Mouse (Mus musculus) forebrain, embryonic 14.5 days (tissue): ENCODE data around the gene Mecom. TPM values are rescaled to one million over a fixed set of nuclear protein-coding genes. Genes with fewer than 3 reads are reported as not detected.

Source experiments
- ATAC-seq: fragments of 200-750 bp; cut with Nextera tagmentation; 2 replicates; pipeline ENCODE4 v1.8.0; 2017; ENCODE audit warnings: mild to moderate bottlenecking, moderate library complexity
- DNase-seq: peaks from one replicate; pipeline ENCODE4 v3.0.0-alpha.2; 2015; ENCODE audit warnings: low spot score
- H3K27ac ChIP-seq: fragments of 300-500 bp; sonication (generic); 2 replicates; pipeline ENCODE4 v1.5.1; 2014; ENCODE audit warnings: low read depth, mild to moderate bottlenecking, control low read depth, low read length, moderate library complexity
- H3K27me3 ChIP-seq: fragments of 300-500 bp; sonication (generic); replicated peaks from 2 replicates; pipeline ENCODE4 v1.6.1; 2014; ENCODE audit warnings: low read length, control low read depth, mixed read lengths; ENCODE audit not compliant: control insufficient read depth, insufficient read depth
- H3K36me3 ChIP-seq: fragments of 300-500 bp; sonication (generic); 2 replicates; pipeline ENCODE4 v1.6.1; 2014; ENCODE audit warnings: low read length, control low read depth; ENCODE audit not compliant: control insufficient read depth, insufficient read depth
- H3K4me1 ChIP-seq: fragments of 300-500 bp; sonication (generic); 2 replicates; pipeline ENCODE4 v1.6.1; 2014; ENCODE audit warnings: antibody characterized with exemption, low read length, control low read depth; ENCODE audit not compliant: control insufficient read depth, insufficient read depth
- H3K4me2 ChIP-seq: fragments of 300-500 bp; sonication (generic); 2 replicates; pipeline ENCODE4 v1.6.1; 2014; ENCODE audit warnings: mild to moderate bottlenecking, control low read depth, low read length
- H3K4me3 ChIP-seq: fragments of 300-500 bp; sonication (generic); 2 replicates; pipeline ENCODE4 v1.5.1; 2014; ENCODE audit warnings: low read depth, low read length, control low read depth
- H3K9ac ChIP-seq: fragments of 300-500 bp; sonication (generic); 2 replicates; pipeline ENCODE4 v1.6.1; 2014; ENCODE audit warnings: mild to moderate bottlenecking, low read length, control low read depth, moderate library complexity
- H3K9me3 ChIP-seq: fragments of 300-500 bp; sonication (generic); replicated peaks from 2 replicates; pipeline ENCODE4 v1.6.1; 2016; ENCODE audit warnings: low read length, control low read depth, mixed read lengths; ENCODE audit not compliant: control insufficient read depth
- WGBS: fragments of 180-500 bp; shearing (Covaris S2); extraction: QIAGEN DNeasy Blood & Tissue Kit; methylation state at CpG from one replicate; pipeline ENCODE4 v1.1.7; 2014; 5-methylcytosine and 5-hydroxymethylcytosine counted together
- polyA plus RNA-seq: library from polyadenylated mRNA; unstranded; fragments of >200 nt; fragmentation: Nextera tagmentation; extraction: Ambion mirVana; gene quantifications from 2 replicates; pipeline ENCODE4 v1.2.1, GENCODE M21; 2014

The Mecom gene
- polyA plus RNA-seq, 1 experiment from 2014 or later: 3.2 TPM

- Histone ChIP-seq H3K27me3 (peaks cover 22% of the 10 kb centered on the region; the same call in 1 of the 2 replicates), H3K27ac (no peak overlapping the region), H3K4me1 (peaks cover 4% of the 10 kb centered on the region; the same call in 1 of the 2 replicates), H3K9me3 (no peaks in the 10 kb centered on the region), H3K4me2 (peak overlapping the region; percentile 82), H3K9ac (no peak overlapping the region), H3K4me3 (peak overlapping the region; percentile 38; the same call in 1 of the 2 replicates), H3K36me3 (no peaks in the 10 kb centered on the region)
- DNase-seq (no peak), ATAC-seq (no peak)
- 22% methylated on average over 1 of the region's 1 CpGs for WGBS
These were observed 534.4 kb downstream of the Mecom start for GRCm38 (mm10) chr3:30013416-30013815.

DNA sequence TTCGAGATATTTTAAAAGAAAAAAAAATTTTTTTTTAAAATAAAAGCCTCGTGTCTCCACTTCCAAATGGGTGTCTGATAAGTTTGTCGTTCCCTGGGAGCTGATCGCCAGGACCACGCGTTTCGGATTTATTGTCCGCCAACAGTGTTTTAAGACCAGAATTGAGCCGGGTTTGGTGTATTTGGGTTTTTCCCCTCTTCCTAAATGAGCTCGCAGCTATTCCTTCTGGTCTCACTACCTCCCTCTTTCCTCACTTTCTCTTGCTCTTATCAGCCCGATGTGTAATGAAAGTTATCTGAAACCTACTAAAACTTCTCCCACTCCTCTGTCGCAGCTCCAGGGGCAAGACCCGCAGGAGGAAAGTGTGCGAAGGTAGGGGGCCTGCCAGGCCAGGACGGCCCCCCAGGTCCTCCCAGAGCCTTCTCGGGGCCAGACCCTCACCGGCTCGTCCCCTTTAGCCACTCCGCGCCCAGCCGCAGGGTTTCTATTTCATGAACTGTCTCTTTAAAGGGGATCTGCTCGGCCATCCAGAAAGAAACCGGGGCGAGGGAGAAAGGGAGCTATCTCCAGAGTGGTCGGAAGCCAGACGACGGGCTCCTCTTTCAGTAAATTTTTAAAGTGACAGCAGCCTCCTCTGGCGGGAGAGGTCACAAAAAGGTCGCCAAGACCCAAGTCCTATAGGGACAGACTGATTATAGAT lies 535.0 kb downstream of the Mecom start:
- Histone ChIP-seq H3K36me3 (no peaks in the 10 kb centered on the region), H3K27ac (no peak overlapping the region), H3K4me3 (peak overlapping the region; percentile 38), H3K4me2 (peak overlapping the region; percentile 82), H3K27me3 (peaks cover 22% of the 10 kb centered on the region; the same call in 1 of the 2 replicates), H3K9me3 (no peaks in the 10 kb centered on the region), H3K9ac (peak overlapping the region; percentile 60; the same call in 1 of the 2 replicates), H3K4me1 (peaks cover 4% of the 10 kb centered on the region; the same call in 1 of the 2 replicates)
- DNase-seq (peak; percentile 55), ATAC-seq (peak; percentile 55; the same call in 1 of the 2 replicates)
- under 1% methylated on average over 29 of the region's 29 CpGs for WGBS

DNA sequence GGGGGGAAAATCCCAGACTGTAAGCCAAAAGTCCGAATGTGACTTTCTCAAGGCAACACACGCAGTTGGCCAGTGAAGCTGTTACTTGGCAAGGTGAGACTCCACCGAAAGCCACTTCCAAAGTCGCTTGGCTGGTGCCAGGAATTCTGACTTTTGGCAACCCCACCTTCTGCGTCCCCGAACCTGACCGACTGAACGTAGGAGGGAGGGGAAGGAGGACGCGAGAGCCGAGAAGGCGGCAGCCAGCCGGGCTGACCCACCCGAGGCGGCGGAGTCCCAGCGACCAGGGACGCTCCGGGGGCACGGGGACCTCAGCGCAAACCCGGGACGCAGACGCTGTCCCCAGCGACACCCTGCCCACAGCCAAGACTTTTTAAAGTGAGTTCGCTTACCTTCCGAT lies 535.7 kb downstream of the Mecom start:
- Histone ChIP-seq H3K4me3 (peak overlapping the region; percentile 38), H3K4me1 (peaks cover 4% of the 10 kb centered on the region; the same call in 1 of the 2 replicates), H3K27ac (no peak overlapping the region), H3K27me3 (peaks cover 22% of the 10 kb centered on the region; the same call in 1 of the 2 replicates), H3K9ac (peak overlapping the region; percentile 45), H3K4me2 (peak overlapping the region; percentile 82), H3K36me3 (no peaks in the 10 kb centered on the region), H3K9me3 (no peaks in the 10 kb centered on the region)
- ATAC-seq (no peak), DNase-seq (peak; percentile 26)
- 0% methylated on average over 27 of the region's 27 CpGs for WGBS

DNA sequence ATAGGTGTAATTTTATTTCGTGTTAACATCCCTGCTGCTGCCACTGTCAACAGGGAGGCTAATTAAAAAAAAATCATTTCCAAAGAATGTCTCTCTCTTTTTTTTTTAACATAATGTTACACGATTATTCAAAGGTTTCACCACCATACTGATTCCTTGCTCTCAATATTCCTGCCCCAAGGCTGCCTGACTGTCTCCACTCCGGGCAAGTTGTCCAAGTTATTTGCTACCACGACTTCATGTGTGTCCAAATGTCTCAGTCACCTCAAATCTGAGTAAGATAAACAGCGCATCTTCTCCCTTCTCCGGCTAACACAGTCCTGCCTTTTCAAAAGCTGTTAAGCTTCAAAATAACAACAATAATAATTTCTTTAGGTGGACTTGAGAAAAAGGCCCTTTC lies 536.1 kb downstream of the Mecom start:
- Histone ChIP-seq H3K4me1 (peaks cover 4% of the 10 kb centered on the region; the same call in 1 of the 2 replicates), H3K36me3 (no peaks in the 10 kb centered on the region), H3K27me3 (peaks cover 22% of the 10 kb centered on the region; the same call in 1 of the 2 replicates), H3K4me2 (peak overlapping the region; percentile 82), H3K4me3 (peak overlapping the region; percentile 38; the same call in 1 of the 2 replicates), H3K9me3 (no peaks in the 10 kb centered on the region), H3K9ac (no peak overlapping the region; the same call in 1 of the 2 replicates), H3K27ac (no peak overlapping the region)
- DNase-seq (no peak), ATAC-seq (no peak)
- 6% methylated on average over 6 of the region's 6 CpGs for WGBS

DNA sequence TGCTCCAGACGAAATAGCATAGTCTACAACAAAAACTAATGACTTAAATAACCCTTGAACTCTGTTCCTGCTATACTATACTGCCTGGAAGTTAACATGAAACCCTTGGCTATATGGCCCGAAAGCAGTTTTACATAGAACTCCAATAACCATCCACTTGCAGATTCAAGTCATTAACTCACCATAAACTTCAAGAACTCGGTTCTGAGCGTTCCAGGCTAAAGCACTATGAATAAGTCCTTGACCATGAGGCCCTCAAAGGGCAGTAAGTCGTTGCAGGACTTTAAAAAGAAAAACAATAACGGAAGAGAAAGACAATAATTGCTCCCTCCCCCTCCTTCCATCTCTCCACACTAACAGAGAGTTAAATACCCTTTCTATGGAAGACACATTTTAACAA lies 536.9 kb downstream of the Mecom start:
- WGBS: 28% methylated on average over 6 of the region's 6 CpGs
- no peak for ATAC-seq
- Histone ChIP-seq H3K9me3 (no peaks in the 10 kb centered on the region), H3K4me3 (no peak overlapping the region), H3K4me2 (no peak overlapping the region), H3K9ac (no peak overlapping the region), H3K36me3 (no peaks in the 10 kb centered on the region), H3K4me1 (peaks cover 4% of the 10 kb centered on the region; the same call in 1 of the 2 replicates), H3K27me3 (peaks cover 22% of the 10 kb centered on the region; the same call in 1 of the 2 replicates), H3K27ac (no peak overlapping the region)
- no peak for DNase-seq

DNA sequence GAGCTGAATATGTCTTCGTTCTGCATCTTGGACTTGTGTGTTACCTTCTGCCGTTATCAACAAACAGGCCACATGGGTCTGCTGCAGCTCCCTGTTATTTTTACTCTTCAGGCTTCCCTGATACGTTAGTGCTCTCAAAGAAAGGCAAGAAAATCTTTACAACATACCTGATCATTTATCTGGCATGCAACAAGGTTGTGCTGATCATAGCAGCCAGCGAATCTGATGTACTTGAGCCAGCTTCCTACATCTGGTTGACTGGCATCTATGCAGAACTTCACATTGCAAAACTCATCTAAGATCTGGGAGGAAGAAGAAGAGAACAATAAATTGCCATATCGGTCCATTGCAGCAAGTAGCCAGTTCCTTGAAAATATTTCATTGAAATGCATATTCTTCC lies 538.2 kb downstream of the Mecom start:
- Histone ChIP-seq H3K27me3 (peaks cover 12% of the 10 kb centered on the region; the same call in 1 of the 2 replicates), H3K9me3 (no peaks in the 10 kb centered on the region), H3K4me2 (no peak overlapping the region), H3K9ac (no peak overlapping the region), H3K4me1 (peaks cover 4% of the 10 kb centered on the region; the same call in 1 of the 2 replicates), H3K4me3 (no peak overlapping the region), H3K36me3 (no peaks in the 10 kb centered on the region), H3K27ac (no peak overlapping the region)
- ATAC-seq (no peak), DNase-seq (no peak)
- WGBS: 65% methylated on average over 5 of the region's 5 CpGs

DNA sequence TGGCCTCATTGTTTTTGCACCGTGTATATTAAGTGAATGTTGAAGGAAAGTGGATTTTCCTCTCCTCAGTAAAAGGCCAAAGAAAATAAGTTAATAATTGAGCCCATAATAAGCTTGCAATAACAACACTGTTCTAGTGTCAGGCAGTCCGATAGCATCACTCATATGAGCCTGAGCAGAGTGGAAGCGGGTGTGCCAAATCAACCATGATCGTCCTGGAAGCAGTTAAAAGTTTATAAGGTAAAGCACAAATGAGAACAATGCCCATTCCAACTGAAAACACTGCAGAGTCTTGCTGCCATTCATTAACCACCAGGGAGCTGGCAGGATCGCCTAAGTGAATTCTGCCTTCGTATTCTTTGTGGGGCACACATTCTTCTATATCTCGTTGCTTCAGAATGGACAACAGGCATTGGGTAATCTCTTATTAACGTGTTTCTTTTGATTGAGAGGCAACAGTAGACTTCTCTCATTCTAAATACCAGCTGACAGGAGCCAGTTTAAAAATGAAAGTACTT lies 542.9 kb downstream of the Mecom start:
- no peak overlapping the region for H3K27ac ChIP-seq
- no peaks in the 10 kb centered on the region for H3K9me3 ChIP-seq
- H3K27me3 ChIP-seq: 0 out of 2 replicates have a peak, but pooled peaks cover 3% of the 10 kb centered on the region
- H3K36me3 ChIP-seq: no peaks in the 10 kb centered on the region
- H3K9ac ChIP-seq: no peak overlapping the region
- DNase-seq (peak; percentile 39), ATAC-seq (no peak)
- H3K4me3 ChIP-seq: no peak overlapping the region
- H3K4me2 ChIP-seq: no peak overlapping the region
- H3K4me1 ChIP-seq: no peaks in the 10 kb centered on the region
- 5% methylated on average over 8 of the region's 8 CpGs for WGBS

- Histone ChIP-seq H3K27me3 (no peaks in the 10 kb centered on the region), H3K9me3 (no peaks in the 10 kb centered on the region), H3K9ac (no peak overlapping the region), H3K4me1 (no peaks in the 10 kb centered on the region), H3K27ac (no peak overlapping the region), H3K36me3 (no peaks in the 10 kb centered on the region), H3K4me2 (no peak overlapping the region), H3K4me3 (no peak overlapping the region)
- 69% methylated on average over 7 of the region's 7 CpGs for WGBS
- DNase-seq (no peak), ATAC-seq (no peak)
These were observed 547.5 kb downstream of the Mecom start for GRCm38 (mm10) chr3:30000260-30000659.

DNA sequence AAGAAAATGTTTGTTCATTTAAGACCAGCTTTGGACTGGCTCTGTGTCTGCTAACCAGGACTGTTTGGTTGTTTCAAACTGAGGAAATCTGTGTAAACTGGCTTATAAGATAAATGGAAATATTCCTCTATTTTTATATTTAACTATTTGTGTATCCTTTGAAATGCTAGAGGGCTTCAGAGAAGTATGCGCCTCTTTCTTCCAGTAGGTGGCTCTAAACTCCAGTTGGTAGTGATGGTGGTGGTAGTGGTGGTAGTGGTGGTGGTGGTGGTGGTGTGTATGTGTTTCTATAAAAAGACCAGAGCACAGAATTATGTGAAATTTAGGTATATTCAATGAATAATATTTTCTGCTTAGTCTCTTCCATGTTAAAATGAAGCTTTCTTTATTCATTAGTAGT lies 548.8 kb downstream of the Mecom start:
- H3K9me3 ChIP-seq: no peaks in the 10 kb centered on the region
- H3K27ac ChIP-seq: no peak overlapping the region
- no peak overlapping the region for H3K9ac ChIP-seq
- no peak for DNase-seq
- ATAC-seq: no peak
- H3K27me3 ChIP-seq: no peaks in the 10 kb centered on the region
- WGBS: 46% methylated on average over 1 of the region's 1 CpGs
- H3K4me3 ChIP-seq: no peak overlapping the region
- H3K36me3 ChIP-seq: no peaks in the 10 kb centered on the region
- no peaks in the 10 kb centered on the region for H3K4me1 ChIP-seq
- no peak overlapping the region for H3K4me2 ChIP-seq
